Mouse (Mus musculus) testis, adult 2 months (tissue): Measurements from ENCODE around the gene Fdxacb1. TPM values are rescaled to one million over a fixed set of nuclear protein-coding genes. Genes with fewer than 3 reads are reported as not detected.

Experiments used
- H3K27ac ChIP-seq: fragments of 200-500 bp; 2 replicates; pipeline ENCODE4 v1.5.1; 2012; ENCODE audit warnings: low read depth, low read length; ENCODE audit not compliant: control insufficient read depth, insufficient read depth
- H3K27me3 ChIP-seq: fragments of 200-500 bp; 2 replicates; pipeline ENCODE4 v1.6.1; 2012; ENCODE audit warnings: mild to moderate bottlenecking, low read length, moderate library complexity; ENCODE audit not compliant: control insufficient read depth, insufficient read depth
- H3K36me3 ChIP-seq: fragments of 200-500 bp; 2 replicates; pipeline ENCODE4 v1.6.1; 2012; ENCODE audit warnings: mild to moderate bottlenecking, low read length; ENCODE audit not compliant: control insufficient read depth, insufficient read depth
- H3K4me1 ChIP-seq: fragments of 200-500 bp; 2 replicates; pipeline ENCODE4 v1.6.1; 2012; ENCODE audit warnings: low read length; ENCODE audit not compliant: control insufficient read depth, insufficient read depth
- H3K4me3 ChIP-seq: fragments of 200-500 bp; 2 replicates; pipeline ENCODE4 v1.5.1; 2012; ENCODE audit warnings: low read depth, mild to moderate bottlenecking, low read length, moderate library complexity, mixed read lengths; ENCODE audit not compliant: control insufficient read depth
- CTCF ChIP-seq: fragments of 200-500 bp; IDR thresholded peaks from 2 replicates; pipeline ENCODE4 v1.5.1; 2012; ENCODE audit warnings: low read depth, mild to moderate bottlenecking, inconsistent platforms, low read length, moderate library complexity; ENCODE audit not compliant: control insufficient read depth, insufficient read depth, insufficient replicate concordance
- POLR2A ChIP-seq: fragments of 200-500 bp; IDR thresholded peaks from 2 replicates; pipeline ENCODE4 v1.6.1; 2012; ENCODE audit warnings: low read depth, mild to moderate bottlenecking, inconsistent platforms, low read length, moderate library complexity; ENCODE audit not compliant: control insufficient read depth
- polyA plus RNA-seq: library from polyadenylated mRNA; depleted of rRNA; stranded (reverse); fragments of >200 nt; gene quantifications from 2 replicates; pipeline ENCODE4 v1.2.3, GENCODE M21; 2012

Fdxacb1 gene
- polyA plus RNA-seq, 1 experiment: 5.3 TPM

DNA sequence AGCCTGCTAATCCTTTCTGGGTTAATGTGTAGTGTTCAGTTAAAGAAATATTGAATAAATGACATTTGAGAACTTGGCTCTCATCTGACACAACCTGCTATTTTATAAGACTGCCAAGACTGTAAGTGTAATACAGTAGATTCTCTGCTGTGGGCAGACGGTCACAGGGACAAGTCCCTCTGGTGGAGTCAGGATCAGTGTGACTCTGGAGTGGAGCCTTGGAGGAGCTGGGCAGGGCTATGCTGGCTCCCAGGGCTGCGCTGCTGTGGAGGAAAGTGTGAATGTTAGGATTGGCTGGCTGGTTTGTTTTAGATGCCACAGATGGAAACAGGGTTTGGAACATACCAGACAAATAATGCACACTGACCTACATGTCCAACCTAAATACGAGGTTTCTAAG is 27.2 kb downstream of the Fdxacb1 start:
- H3K27ac ChIP-seq: no peak overlapping the region
- H3K36me3 ChIP-seq: peaks cover 2% of the 10 kb centered on the region
- no peaks in the 10 kb centered on the region for H3K4me1 ChIP-seq
- TF ChIP-seq CTCF: no peak
- TF ChIP-seq POLR2A: no peak
- no peak overlapping the region for H3K4me3 ChIP-seq
- H3K27me3 ChIP-seq: no peaks in the 10 kb centered on the region

DNA sequence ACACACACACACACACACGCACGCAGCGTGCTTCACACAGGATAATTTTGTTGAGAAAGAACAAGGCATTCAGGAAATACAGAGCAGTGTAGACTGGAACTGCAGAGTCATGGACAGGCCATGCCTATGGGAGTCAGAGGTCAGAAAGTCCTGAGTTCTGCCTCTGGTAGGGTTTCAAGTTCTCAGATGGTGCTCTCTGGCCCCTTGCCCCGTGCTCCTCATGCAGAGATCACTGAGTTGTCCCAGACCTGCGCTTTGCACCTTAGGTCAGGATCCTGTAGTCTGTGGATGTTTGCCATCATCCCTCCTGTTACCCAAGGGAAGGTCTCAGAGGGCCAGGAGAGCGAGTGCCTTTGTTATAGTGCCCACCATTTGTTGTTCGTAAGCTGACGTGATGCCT is 28.7 kb downstream of the Fdxacb1 start:
- no peak overlapping the region for H3K27ac ChIP-seq
- no peaks in the 10 kb centered on the region for H3K4me1 ChIP-seq
- H3K4me3 ChIP-seq: no peak overlapping the region
- TF ChIP-seq POLR2A: no peak
- no peak for TF ChIP-seq CTCF
- H3K36me3 ChIP-seq: peaks cover 2% of the 10 kb centered on the region
- H3K27me3 ChIP-seq: no peaks in the 10 kb centered on the region

DNA sequence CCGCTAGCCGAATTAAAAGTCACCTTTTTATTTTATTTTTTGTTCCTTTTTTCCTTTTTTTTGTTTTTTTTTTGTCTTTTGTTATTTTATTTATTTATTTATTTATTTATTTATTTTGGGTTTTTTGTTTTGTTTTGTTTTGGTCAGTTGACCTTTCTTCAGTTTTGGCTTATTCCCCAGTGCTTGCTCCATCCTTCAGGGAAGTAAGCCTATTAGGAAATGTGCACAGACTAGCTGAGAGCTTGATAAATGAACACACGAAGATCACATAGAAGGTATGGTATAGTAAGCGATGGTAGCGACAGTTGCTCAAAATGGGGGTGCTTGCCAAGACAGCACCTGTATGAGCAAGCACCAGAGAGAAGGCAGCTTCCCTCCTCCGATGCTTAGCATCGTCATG is 29.6 kb downstream of the Fdxacb1 start:
- H3K27me3 ChIP-seq: no peaks in the 10 kb centered on the region
- H3K4me3 ChIP-seq: no peak overlapping the region
- no peak for TF ChIP-seq CTCF
- no peak for TF ChIP-seq POLR2A
- no peaks in the 10 kb centered on the region for H3K36me3 ChIP-seq
- H3K27ac ChIP-seq: no peak overlapping the region
- no peaks in the 10 kb centered on the region for H3K4me1 ChIP-seq

GRCm38 (mm10) chr9:50798368-50798767 is 30.3 kb downstream of the Fdxacb1 start:
- no peaks in the 10 kb centered on the region for H3K36me3 ChIP-seq
- TF ChIP-seq CTCF: no peak
- no peak for TF ChIP-seq POLR2A
- H3K27ac ChIP-seq: no peak overlapping the region
- no peaks in the 10 kb centered on the region for H3K27me3 ChIP-seq
- no peak overlapping the region for H3K4me3 ChIP-seq
- no peaks in the 10 kb centered on the region for H3K4me1 ChIP-seq

DNA sequence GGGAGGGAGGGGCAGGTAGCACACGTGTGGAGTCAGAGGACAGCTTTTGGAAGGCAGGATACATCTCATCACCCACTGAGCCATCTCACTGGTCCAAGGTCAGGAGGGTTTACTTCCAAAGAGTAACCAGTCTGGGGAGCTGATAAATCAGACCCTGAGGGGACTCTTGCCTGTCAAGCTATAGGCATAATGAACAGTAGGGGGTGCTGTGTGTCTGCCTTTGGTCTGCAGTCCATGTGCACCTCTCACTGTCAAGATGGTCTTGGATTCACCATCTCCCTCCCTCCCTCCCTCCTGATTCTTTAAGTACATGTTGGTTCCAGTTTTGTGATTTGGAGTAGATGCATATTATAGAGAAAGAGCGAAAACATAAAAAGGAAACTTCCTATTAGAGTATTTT is 32.9 kb downstream of the Fdxacb1 start:
- Histone ChIP-seq H3K36me3 (peaks cover 3% of the 10 kb centered on the region), H3K4me3 (no peak overlapping the region), H3K27ac (no peak overlapping the region), H3K27me3 (no peaks in the 10 kb centered on the region), H3K4me1 (no peaks in the 10 kb centered on the region)
- TF ChIP-seq CTCF (peak; percentile 10; the same call in 1 of the 2 replicates), POLR2A (no peak)

DNA sequence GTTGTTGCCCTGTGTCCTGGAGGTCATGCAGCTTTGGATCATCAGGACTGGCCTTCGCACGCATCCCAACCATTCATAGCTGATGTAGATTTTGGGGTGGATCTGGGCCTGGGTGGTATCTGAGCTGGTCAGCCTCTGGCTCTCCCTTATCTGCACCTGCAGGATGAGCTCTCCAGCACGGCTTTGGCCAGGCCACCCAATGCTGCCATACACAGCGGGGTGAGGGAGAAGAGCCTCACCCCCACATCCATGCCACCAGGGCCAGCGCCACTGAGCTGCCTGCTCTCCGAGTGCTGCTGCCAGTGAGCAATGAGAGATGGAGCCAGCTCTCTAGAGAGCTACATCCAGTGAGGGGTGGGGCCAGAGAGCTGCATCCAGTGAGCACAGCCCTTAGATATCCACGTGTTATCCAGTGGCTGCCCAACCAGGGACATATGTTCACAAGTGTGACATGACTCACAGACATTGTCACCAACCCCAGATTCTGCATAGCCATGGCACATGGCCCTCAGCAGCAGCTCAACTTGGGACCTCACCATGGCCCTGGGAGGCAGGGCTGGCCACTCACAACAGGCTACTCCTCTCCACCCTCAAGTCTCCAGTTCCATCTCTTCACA is 35.1 kb downstream of the Fdxacb1 start:
- Histone ChIP-seq H3K27ac (no peak overlapping the region), H3K4me3 (no peak overlapping the region), H3K36me3 (peaks cover 3% of the 10 kb centered on the region), H3K27me3 (no peaks in the 10 kb centered on the region), H3K4me1 (no peaks in the 10 kb centered on the region)
- TF ChIP-seq POLR2A (no peak), CTCF (no peak)

DNA sequence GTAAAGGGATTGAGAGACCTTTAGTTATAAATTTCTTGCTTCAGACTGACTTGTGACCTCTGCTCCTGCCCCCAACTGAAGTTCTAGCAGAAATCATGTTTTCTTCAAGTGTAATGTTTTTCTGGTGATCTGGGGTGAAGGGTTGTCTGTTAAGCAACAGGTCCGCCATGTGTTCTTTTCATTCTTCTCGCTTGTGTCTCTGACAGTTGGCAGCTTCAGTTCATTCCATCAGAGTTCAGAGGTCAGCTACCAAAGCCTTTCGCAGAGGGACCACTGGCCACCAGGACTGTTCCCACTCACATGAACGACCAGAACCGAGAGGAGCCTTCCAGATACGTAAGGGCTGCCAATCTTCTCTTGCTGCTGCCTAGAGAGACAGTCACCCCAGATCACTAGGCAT is 40.4 kb downstream of the Fdxacb1 start:
- TF ChIP-seq CTCF (no peak), POLR2A (no peak)
- Histone ChIP-seq H3K4me1 (no peaks in the 10 kb centered on the region), H3K27ac (no peak overlapping the region), H3K27me3 (no peaks in the 10 kb centered on the region), H3K4me3 (no peak overlapping the region), H3K36me3 (peaks cover 3% of the 10 kb centered on the region)
